Mouse (Mus musculus) retina, embryonic 14.5 days (tissue): ENCODE results near the gene Pla2g4c.

Source experiments
- DNase-seq: peaks from one replicate; pipeline ENCODE4 v3.0.0-alpha.2; 2015; ENCODE audit warnings: low spot score

Gene Pla2g4c

DNA sequence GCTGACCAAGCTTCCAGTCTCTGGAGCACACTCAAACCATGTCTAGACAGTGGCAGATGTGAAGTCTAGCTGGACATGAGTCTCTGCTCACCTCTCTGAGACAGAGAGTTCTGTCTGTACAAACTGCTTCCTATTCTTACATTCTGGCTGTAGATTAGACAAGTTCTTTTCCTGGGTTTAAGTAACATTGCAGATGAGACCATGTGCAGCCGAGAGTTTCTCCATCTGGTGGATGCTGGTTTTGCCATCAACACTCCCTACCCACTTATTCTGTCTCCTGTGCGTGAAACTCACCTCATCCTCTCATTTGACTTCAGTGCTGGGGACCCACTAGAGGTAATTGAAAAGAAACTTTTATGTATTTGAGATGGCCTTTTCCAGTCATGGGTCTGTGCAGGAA is 56.1 kb downstream of the Pla2g4c start:
- no peak for DNase-seq

DNA sequence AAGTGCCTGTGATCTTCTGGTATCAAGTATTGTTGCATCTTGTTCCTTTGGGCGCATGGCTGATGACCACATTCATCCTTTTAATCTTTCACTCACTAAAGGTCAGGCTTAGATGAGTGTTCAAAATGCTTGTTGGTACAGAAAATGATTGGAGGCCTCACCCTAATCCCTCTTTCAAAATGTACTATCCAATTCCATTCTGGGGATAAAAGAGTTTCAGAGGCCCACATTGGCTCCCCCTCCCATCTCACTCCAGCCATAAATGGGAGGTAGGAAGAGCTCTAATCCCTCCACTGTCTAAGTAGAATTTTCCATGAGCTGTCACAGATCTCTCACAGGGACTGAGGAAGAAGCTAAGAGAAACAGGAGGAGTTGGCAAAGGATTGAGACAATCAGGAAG is 73.4 kb downstream of the Pla2g4c start, which contains the start of gene Cabp5:
Gene Cabp5 (plus strand): TSS at position 301 of the 400 bp plus-strand sequence.
- DNase-seq = no peak
